Mouse (Mus musculus): ENCODE measurements around the gene Mettl7a1. TPM values are rescaled to one million over a fixed set of nuclear protein-coding genes. Genes with fewer than 3 reads are reported as not detected.
"Not testable (repeated sequence)": the region's sequence is repeated elsewhere in the genome, so short reads cannot be mapped to it uniquely, and the experiment has no call there.

Mettl7a1 gene
- polyA plus RNA-seq, 1 experiment from 2014 or later = 4.3 TPM

DNA sequence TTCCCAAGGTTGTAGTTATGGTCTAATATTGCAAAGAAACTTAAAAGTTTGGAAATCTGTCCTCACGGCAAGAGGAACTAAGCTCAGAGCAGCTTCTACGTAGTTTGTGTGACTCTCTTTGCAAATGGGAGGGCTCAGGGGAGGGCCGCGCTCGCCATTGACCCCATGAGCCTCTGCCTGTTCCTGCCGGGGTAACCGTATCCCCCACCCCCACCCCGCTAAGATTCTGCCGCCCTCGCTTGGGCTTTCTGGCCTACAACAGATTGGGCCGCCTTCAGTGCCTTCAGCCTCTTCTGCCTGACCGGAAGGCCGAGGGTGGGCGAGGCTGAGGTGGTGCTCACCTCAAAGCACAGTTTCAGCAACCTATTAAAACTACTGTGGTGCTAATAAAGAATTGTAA lies 32.5 kb upstream of the Mettl7a1 start:
- 62% methylated on average over 14 of the region's 14 CpGs for WGBS
- H3K4me2 ChIP-seq = no peak overlapping the region
- no peak overlapping the region for H3K4me3 ChIP-seq (replicated peaks)
- no peak for ATAC-seq (ENCODE audit: insufficient number of reproducible peaks, insufficient read depth, low FRiP score, low TSS enrichment, low read depth)
- H3K9me3 ChIP-seq = peaks cover 6% of the 10 kb centered on the region; the same call in 1 of the 2 replicates
- H3K4me1 ChIP-seq (replicated peaks) = no peaks in the 10 kb centered on the region
- peaks cover 14% of the 10 kb centered on the region; the same call in 1 of the 2 replicates for H3K27me3 ChIP-seq
- H3K36me3 ChIP-seq = no peaks in the 10 kb centered on the region
- H3K9ac ChIP-seq (replicated peaks) = no peak overlapping the region
- H3K27ac ChIP-seq = no peak overlapping the region

DNA sequence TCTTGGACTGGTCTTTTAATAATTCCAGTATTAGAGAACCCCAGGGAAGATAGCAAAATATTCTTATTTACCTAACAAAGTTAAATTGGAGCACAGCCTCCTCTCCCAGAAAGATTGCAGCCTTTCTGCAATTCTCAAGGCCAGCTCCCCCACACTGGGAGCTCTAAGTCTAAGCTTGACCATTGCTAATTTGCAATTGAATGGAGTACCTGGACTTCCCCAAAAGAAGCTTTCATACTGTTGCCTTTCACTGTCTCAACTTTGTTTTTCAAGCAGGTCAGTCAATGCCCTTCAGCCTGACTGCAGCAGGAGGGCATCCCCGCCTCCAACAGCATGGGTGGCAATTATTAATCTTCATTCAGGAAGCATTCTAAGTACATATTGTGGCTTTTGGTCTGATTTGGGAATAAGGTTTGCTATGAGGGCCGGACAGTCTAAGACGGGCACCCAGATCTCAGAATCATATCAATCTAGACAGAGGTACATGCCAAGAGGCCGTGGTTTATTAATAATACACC lies 30.1 kb upstream of the Mettl7a1 start:
- peaks cover 14% of the 10 kb centered on the region; the same call in 1 of the 2 replicates for H3K27me3 ChIP-seq
- H3K9ac ChIP-seq (replicated peaks); ATAC-seq (ENCODE audit: insufficient number of reproducible peaks, insufficient read depth, low FRiP score, low TSS enrichment, low read depth); H3K9me3 ChIP-seq; H3K36me3 ChIP-seq; H3K4me2 ChIP-seq; H3K27ac ChIP-seq; H3K4me3 ChIP-seq (replicated peaks); H3K4me1 ChIP-seq (replicated peaks): not testable (repeated sequence)
- WGBS = 85% methylated on average over 4 of the region's 4 CpGs

DNA sequence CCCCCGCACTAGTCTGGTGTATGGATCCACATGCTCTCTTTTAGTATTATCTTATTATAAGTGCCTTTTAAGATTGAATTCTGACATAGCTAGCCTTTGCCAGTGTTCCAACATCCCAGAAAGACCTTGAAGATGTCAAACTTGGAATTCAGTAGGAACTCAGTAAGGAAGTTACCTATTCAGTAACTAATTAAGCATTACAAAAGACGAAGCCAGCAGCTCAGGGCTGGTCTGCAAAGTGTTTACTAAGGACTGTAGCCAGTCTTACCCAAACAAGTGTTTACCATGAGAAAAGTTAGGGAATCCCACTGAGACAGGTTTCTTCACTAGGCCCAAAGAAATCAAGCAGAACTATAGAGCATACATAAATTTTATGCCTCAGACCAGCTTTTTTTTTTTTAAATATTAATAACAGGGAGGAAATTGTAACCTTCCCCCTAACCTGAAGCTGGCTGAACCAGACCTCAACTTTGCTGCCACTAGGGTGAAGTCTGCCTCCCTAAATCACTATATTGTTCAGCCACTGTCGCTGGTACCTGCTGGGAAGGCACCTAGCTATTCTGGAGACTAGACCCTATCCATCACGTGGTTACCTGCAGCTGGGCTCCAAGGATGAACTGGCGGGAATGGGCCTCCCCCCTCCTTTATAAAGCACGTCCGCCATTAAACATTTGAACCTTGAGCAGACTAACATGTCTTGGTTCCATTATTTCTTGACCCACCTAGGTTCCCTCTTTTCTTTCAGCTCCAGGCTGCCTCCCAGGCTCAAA lies 29.0 kb upstream of the Mettl7a1 start:
- no peak overlapping the region for H3K27ac ChIP-seq
- ATAC-seq (ENCODE audit: insufficient number of reproducible peaks, insufficient read depth, low FRiP score, low TSS enrichment, low read depth) = no peak
- peaks cover 3% of the 10 kb centered on the region; the same call in 1 of the 2 replicates for H3K27me3 ChIP-seq
- H3K9ac ChIP-seq (replicated peaks) = no peak overlapping the region
- H3K4me2 ChIP-seq = no peak overlapping the region
- peaks cover 6% of the 10 kb centered on the region; the same call in 1 of the 2 replicates for H3K9me3 ChIP-seq
- WGBS = 89% methylated on average over 7 of the region's 7 CpGs
- no peak overlapping the region for H3K4me3 ChIP-seq (replicated peaks)
- no peaks in the 10 kb centered on the region for H3K4me1 ChIP-seq (replicated peaks)
- H3K36me3 ChIP-seq = no peaks in the 10 kb centered on the region

DNA sequence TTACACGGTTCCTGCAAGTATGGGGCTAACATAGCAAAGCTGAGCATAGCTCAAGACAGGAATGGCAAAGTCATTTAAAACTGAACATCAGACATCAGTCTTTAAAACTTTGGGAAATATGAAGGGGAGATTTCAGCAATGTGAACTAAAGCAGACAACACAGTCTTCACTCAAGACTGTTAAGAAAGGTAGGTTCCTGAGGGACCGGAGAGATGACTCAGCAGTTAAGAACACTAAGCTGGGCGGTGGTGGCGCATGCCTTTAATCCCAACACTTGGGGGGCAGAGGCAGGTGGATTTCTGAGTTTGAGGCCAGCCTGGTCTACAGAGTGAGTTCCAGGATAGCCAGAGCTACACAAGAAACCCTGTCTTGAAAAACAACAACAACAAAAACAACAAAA lies 27.5 kb upstream of the Mettl7a1 start:
- Histone ChIP-seq H3K27me3 (no peaks in the 10 kb centered on the region), H3K4me3 (replicated peaks) (no peak overlapping the region), H3K9me3 (peaks cover 4% of the 10 kb centered on the region; the same call in 1 of the 2 replicates), H3K27ac (no peak overlapping the region), H3K4me1 (replicated peaks) (no peaks in the 10 kb centered on the region), H3K4me2 (no peak overlapping the region), H3K9ac (replicated peaks) (no peak overlapping the region), H3K36me3 (no peaks in the 10 kb centered on the region)
- 94% methylated on average over 4 of the region's 4 CpGs for WGBS
- no peak for ATAC-seq (ENCODE audit: insufficient number of reproducible peaks, insufficient read depth, low FRiP score, low TSS enrichment, low read depth)

DNA sequence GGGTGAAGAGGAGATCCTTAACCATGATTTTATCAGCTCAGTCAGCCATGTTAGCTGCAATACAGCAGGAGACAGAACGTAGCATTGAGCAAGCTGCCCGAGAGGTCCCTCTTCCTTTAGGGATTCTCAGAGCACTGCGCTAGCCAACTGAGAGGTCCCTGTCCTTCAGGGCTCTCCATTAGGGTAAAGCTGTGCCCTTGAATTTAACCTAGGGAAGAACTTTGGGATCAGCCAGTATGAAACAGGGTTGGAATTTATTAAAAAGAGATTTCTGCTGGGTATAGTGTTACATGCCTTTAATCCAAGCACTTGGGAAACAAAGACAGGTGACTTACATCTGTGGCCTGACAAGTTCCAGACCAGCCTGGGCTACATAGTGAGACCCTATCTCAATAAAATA lies 26.4 kb upstream of the Mettl7a1 start:
- no peak overlapping the region for H3K4me3 ChIP-seq (replicated peaks)
- H3K27ac ChIP-seq = no peak overlapping the region
- H3K36me3 ChIP-seq = no peaks in the 10 kb centered on the region
- H3K9ac ChIP-seq (replicated peaks) = no peak overlapping the region
- peaks cover 3% of the 10 kb centered on the region; the same call in 1 of the 2 replicates for H3K9me3 ChIP-seq
- 80% methylated on average over 3 of the region's 3 CpGs for WGBS
- ATAC-seq (ENCODE audit: insufficient number of reproducible peaks, insufficient read depth, low FRiP score, low TSS enrichment, low read depth) = no peak
- H3K4me2 ChIP-seq = no peak overlapping the region
- no peaks in the 10 kb centered on the region for H3K27me3 ChIP-seq
- H3K4me1 ChIP-seq (replicated peaks) = no peaks in the 10 kb centered on the region

DNA sequence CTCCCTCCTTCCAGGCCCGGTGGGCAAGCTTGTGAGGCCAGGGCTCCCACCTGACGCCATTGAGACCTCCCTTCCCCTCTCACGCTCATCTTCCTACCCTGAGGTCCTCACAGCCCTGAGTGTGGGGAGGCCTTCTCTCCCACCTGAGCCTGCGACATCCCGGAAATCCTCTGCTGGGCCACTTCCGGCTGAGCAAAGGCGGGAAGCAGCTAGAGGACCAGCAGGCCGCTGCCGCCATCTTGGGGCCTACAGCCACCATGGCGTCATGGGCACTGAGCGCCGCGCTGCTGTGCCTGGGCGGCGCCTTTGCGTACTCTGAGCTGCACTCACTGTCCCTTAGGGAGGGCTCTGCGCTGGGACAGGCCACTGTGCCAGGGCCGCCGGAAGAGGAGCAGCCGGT lies 23.3 kb upstream of the Mettl7a1 start, which contains the start of gene Tmprss12:
TSS of gene Tmprss12 (plus strand) at position 212 of the 400 bp plus-strand sequence.
- Histone ChIP-seq H3K36me3 (no peaks in the 10 kb centered on the region), H3K4me2 (no peak within 1 kb of the TSS), H3K9me3 (no peaks in the 10 kb centered on the region), H3K4me1 (replicated peaks) (no peaks in the 10 kb centered on the region), H3K27ac (no peak within 1 kb of the TSS), H3K27me3 (no peaks in the 10 kb centered on the region), H3K9ac (replicated peaks) (no peak within 1 kb of the TSS), H3K4me3 (replicated peaks) (no peak within 1 kb of the TSS)
- 97% methylated on average over 20 of the region's 20 CpGs for WGBS
- no peak for ATAC-seq (ENCODE audit: insufficient number of reproducible peaks, insufficient read depth, low FRiP score, low TSS enrichment, low read depth)

DNA sequence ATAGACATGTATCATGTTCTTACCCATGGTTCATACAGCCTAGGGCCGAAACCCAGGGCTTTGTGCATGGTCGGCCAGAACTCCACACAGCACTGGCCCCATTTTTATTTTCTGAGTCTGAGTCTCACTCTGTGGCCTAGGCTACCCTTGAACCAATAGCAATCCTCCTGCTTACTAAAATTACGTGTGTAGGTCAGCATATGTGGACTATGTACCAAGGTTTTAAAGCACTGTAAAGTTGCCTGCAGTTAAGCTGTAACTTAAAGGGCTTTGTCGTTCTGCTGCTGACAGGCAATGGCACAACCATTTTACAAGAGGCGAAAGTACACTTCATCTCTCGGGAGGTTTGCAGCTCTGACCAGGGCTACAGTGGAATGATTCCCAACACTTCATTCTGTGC lies 15.0 kb upstream of the Mettl7a1 start:
- Histone ChIP-seq H3K4me3 (replicated peaks) (no peak overlapping the region), H3K36me3 (no peaks in the 10 kb centered on the region), H3K9me3 (0 out of 2 replicates have a peak, but pooled peaks cover 5% of the 10 kb centered on the region), H3K9ac (replicated peaks) (no peak overlapping the region), H3K4me2 (no peak overlapping the region), H3K27me3 (no peaks in the 10 kb centered on the region), H3K27ac (no peak overlapping the region), H3K4me1 (replicated peaks) (no peaks in the 10 kb centered on the region)
- 81% methylated on average over 6 of the region's 6 CpGs for WGBS
- no peak for ATAC-seq (ENCODE audit: insufficient number of reproducible peaks, insufficient read depth, low FRiP score, low TSS enrichment, low read depth)

DNA sequence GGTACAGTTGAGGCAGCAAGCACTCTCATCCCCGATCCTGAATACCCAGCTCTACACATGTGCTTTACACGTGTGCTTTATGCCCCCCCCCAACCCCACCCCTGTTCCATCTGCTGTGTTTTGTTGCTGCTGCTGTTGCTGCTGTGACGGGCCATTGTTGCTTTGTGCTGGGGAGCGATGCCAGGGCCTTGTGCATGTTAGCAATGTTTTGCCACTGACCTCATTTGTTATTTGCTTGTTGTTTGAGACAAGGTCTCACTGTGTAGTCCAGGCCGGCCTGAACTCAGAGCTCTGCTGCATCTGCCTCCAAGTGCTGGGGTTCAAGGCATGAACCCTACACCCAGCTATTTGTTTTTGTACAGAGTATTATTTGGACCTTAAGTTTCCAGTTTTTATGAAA lies 13.1 kb upstream of the Mettl7a1 start:
- Histone ChIP-seq H3K4me2 (no peak overlapping the region), H3K36me3 (no peaks in the 10 kb centered on the region), H3K27ac (no peak overlapping the region), H3K27me3 (no peaks in the 10 kb centered on the region), H3K9ac (replicated peaks) (no peak overlapping the region), H3K4me1 (replicated peaks) (no peaks in the 10 kb centered on the region; the same call in 1 of the 2 replicates), H3K9me3 (0 out of 2 replicates have a peak, but pooled peaks cover 5% of the 10 kb centered on the region), H3K4me3 (replicated peaks) (no peak overlapping the region)
- no peak for ATAC-seq (ENCODE audit: insufficient number of reproducible peaks, insufficient read depth, low FRiP score, low TSS enrichment, low read depth)
- WGBS = 84% methylated on average over 5 of the region's 5 CpGs

DNA sequence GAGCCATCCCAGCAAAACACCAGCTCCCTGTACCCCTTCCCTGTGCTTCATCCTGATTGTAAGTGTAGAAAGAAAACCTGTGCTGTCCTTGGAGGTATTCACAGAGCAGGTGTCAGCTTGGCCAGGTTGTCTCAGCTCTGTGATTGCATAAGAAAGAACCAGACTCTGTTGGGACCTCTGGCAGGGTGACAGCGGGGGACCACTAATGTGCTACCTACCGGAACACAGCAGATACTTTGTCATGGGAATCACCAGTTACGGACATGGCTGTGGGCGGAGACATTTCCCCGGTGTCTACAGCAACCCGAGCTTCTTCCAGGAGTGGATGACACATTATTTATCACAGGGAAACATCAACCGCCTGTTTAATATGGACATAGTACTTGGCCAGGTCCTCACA lies 11.6 kb upstream of the Mettl7a1 start:
- H3K9me3 ChIP-seq = 0 out of 2 replicates have a peak, but pooled peaks cover 5% of the 10 kb centered on the region
- no peaks in the 10 kb centered on the region; the same call in 1 of the 2 replicates for H3K4me1 ChIP-seq (replicated peaks)
- no peak for ATAC-seq (ENCODE audit: insufficient number of reproducible peaks, insufficient read depth, low FRiP score, low TSS enrichment, low read depth)
- 62% methylated on average over 7 of the region's 7 CpGs for WGBS
- H3K4me3 ChIP-seq (replicated peaks) = no peak overlapping the region
- no peak overlapping the region for H3K9ac ChIP-seq (replicated peaks)
- H3K36me3 ChIP-seq = no peaks in the 10 kb centered on the region
- H3K4me2 ChIP-seq = no peak overlapping the region
- H3K27me3 ChIP-seq = no peaks in the 10 kb centered on the region
- no peak overlapping the region for H3K27ac ChIP-seq

DNA sequence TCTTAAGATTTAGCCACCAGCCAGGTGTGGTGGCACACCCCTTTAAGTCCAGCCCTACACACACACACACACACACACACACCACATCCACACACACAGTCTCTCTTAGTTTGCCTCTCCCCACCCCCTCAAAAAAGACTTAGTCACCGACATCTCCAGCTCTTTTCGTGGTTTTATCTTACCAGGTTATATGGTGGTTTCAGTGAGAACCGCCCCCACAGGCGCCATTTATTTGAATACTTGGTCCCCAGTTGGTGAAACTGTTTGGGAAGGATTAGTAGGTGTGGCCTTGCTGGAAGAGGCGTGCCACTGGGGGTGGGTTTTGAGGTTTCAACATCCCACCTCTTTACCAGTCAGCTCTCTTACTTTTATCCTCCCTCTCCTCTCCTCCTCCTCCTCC lies 6.1 kb upstream of the Mettl7a1 start:
- Histone ChIP-seq H3K27ac (no peak overlapping the region), H3K4me3 (replicated peaks) (no peak overlapping the region), H3K9me3 (no peaks in the 10 kb centered on the region), H3K4me2 (no peak overlapping the region), H3K36me3 (no peaks in the 10 kb centered on the region), H3K9ac (replicated peaks) (no peak overlapping the region), H3K27me3 (no peaks in the 10 kb centered on the region), H3K4me1 (replicated peaks) (no peaks in the 10 kb centered on the region; the same call in 1 of the 2 replicates)
- 89% methylated on average over 5 of the region's 5 CpGs for WGBS
- no peak for ATAC-seq (ENCODE audit: insufficient number of reproducible peaks, insufficient read depth, low FRiP score, low TSS enrichment, low read depth)

DNA sequence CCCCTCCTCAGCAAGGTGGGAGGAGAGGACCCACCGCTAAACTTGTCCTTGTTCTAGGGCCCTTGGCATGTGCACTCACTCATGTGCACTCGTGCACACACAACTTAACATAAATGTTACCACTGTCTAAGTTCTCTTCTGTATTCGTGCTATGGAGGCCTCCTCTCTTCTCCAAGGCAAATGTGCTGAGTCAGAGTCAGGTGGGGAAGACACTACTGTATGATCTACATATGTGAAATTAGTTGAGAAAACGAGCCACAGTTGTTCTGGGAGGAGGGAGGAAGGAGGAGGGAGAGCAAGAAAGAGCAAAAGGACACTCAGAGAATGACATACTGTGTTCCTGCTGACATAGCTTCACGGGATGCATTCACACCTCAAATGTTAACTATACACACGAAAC lies 3.4 kb upstream of the Mettl7a1 start:
- no peak for ATAC-seq (ENCODE audit: insufficient number of reproducible peaks, insufficient read depth, low FRiP score, low TSS enrichment, low read depth)
- WGBS = 77% methylated on average over 6 of the region's 6 CpGs
- H3K4me3 ChIP-seq (replicated peaks) = no peak overlapping the region
- H3K9ac ChIP-seq (replicated peaks) = no peak overlapping the region
- no peaks in the 10 kb centered on the region for H3K9me3 ChIP-seq
- H3K4me1 ChIP-seq (replicated peaks) = no peaks in the 10 kb centered on the region; the same call in 1 of the 2 replicates
- H3K36me3 ChIP-seq = no peaks in the 10 kb centered on the region
- H3K27me3 ChIP-seq = 0 out of 2 replicates have a peak, but pooled peaks cover 1% of the 10 kb centered on the region
- no peak overlapping the region for H3K4me2 ChIP-seq
- H3K27ac ChIP-seq = no peak overlapping the region

Data from limb, embryonic 12.5 days (tissue).